Mouse (Mus musculus): ENCODE results near the gene Mgll.

DNA sequence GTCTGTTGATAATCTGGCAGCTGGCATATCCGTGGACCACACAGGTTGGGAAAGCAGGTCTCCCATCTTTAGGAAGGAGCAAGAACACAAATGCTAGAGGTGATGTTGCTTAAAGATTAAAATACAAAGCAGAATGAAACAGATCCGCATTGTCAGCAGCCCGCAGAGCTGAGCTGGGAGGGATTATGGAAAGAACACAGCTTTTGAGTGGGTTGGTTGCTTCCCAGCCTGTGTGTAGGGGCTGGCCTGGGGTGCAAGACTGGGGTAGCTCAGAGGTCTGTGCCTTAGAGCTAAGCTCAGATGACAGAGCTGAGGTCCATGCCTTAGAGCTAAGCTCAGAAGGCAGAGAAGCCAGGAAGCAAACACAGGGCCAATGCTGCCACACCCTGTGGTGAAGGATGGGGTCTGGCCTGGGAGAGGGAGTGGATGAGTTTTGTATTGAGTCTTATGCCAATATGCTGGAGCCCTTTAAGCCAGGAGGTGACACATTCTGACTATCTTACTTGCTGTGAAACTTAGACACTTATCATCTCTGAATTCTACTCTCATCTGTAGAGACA is 39.4 kb downstream of the Mgll start:
- TF ChIP-seq CTCF (IDR thresholded peaks at IDR 0.05; ENCODE audit: low read depth, low read length): no peak
- TF ChIP-seq POLR2A (IDR thresholded peaks at IDR 0.05; ENCODE audit: extremely low read depth, insufficient read depth, low read length): no peak
